In the genomic region with DNA sequence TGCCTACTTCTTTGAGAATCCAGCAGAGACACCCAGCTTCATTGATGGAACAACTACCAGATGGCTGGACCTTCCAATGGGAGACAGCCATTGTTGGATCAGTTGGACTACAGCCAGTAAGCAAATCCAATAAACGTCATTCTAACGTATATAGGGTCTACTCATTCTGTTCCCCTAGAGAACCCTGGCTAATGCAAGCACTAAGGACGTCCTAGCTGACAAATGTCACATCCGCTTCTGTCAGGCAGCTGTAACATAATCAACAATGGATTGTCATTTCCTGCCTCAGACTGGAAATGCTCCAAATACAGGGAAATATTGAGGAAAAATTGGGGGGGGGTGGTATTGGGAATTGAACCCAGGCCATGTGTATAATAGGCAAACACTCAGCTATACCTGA, we compare ENCODE assay signal across 25 mouse cellular contexts.
"Had no signal": no experiment of that assay in that cellular context is flagged by ENCODE, and none has a peak within 500 bp of the region (broad histone marks: within the 10 kb centered on the region; RNA-seq: fewer than 3 reads in every experiment).

No protein-coding gene starts in this region.

- DNase-seq: left cerebral cortex, postnatal 4 days; liver; liver, embryonic 13.5 days; liver, postnatal 0 days; lung, adult 2 months; midbrain, embryonic 14.5 days had no signal

- ATAC-seq: liver, embryonic 12.5 days; liver, postnatal 0 days; midbrain, embryonic 13.5 days; midbrain, embryonic 15.5 days; midbrain, embryonic 16.5 days had no signal

- H3K4me3 ChIP-seq: left cerebral cortex, adult 2 months; limb, embryonic 10.5 days; limb, embryonic 12.5 days; limb, embryonic 13.5 days; limb, embryonic 15.5 days; liver, embryonic 12.5 days; liver, embryonic 13.5 days; liver, embryonic 15.5 days; lung, embryonic 15.5 days; megakaryocyte, embryonic 14.5 days; midbrain, embryonic 12.5 days; midbrain, embryonic 13.5 days; midbrain, embryonic 15.5 days; myocyte; neural tube, embryonic 12.5 days had no signal

- H3K9ac ChIP-seq: limb, embryonic 12.5 days; limb, embryonic 13.5 days; limb, embryonic 15.5 days; liver, embryonic 12.5 days; liver, embryonic 13.5 days; liver, embryonic 14.5 days; liver, embryonic 15.5 days; liver, postnatal 0 days; midbrain, embryonic 12.5 days; midbrain, embryonic 13.5 days; midbrain, embryonic 15.5 days; neural tube, embryonic 12.5 days had no signal

- H3K27ac ChIP-seq: left cerebral cortex, adult 2 months; limb, embryonic 10.5 days; limb, embryonic 12.5 days; limb, embryonic 15.5 days; liver, embryonic 12.5 days; liver, embryonic 13.5 days; liver, embryonic 14.5 days; liver, embryonic 15.5 days; macrophage; midbrain, embryonic 12.5 days; midbrain, embryonic 13.5 days; midbrain, embryonic 15.5 days; neural tube, embryonic 12.5 days had no signal

- H3K27me3 ChIP-seq: limb, embryonic 12.5 days; limb, embryonic 13.5 days; neural tube, embryonic 12.5 days had no signal

- H3K9me3 ChIP-seq: limb, embryonic 10.5 days; limb, embryonic 12.5 days; limb, embryonic 13.5 days; limb, embryonic 15.5 days; liver, embryonic 12.5 days; liver, embryonic 13.5 days; liver, embryonic 15.5 days; lung, embryonic 15.5 days; megakaryocyte, embryonic 14.5 days; midbrain, embryonic 12.5 days; midbrain, embryonic 13.5 days; midbrain, embryonic 15.5 days; neural tube, embryonic 12.5 days had no signal

- H3K4me2 ChIP-seq: limb, embryonic 12.5 days; limb, embryonic 13.5 days; limb, embryonic 15.5 days; liver, embryonic 11.5 days; liver, embryonic 12.5 days; liver, embryonic 13.5 days; liver, embryonic 15.5 days; midbrain, embryonic 11.5 days; midbrain, embryonic 12.5 days; midbrain, embryonic 13.5 days; midbrain, embryonic 15.5 days; neural tube, embryonic 12.5 days had no signal

- H3K36me3 ChIP-seq: limb, embryonic 10.5 days; limb, embryonic 12.5 days; limb, embryonic 13.5 days; limb, embryonic 15.5 days; liver, embryonic 12.5 days; liver, embryonic 13.5 days; liver, embryonic 15.5 days; lung, embryonic 15.5 days; midbrain, embryonic 12.5 days; midbrain, embryonic 13.5 days; midbrain, embryonic 15.5 days; neural tube, embryonic 12.5 days had no signal
